In genomic region chr4:129250759-129251481, GRCm38 (mm10) we compare ENCODE assay signal across 9 mouse cellular contexts. TPM values are rescaled to one million over a fixed set of nuclear protein-coding genes. Genes with fewer than 3 reads are reported as not detected.
A peak's percentile ranks its signal among the peaks of the same experiment; 100 is the strongest.
DNase-seq lines count a peak whose midpoint lies in the region; ATAC-seq lines count a peak whose summit lies in the region.
"Had no signal": no experiment of that assay in that cellular context is flagged by ENCODE, and none has a peak within 500 bp of the region (broad histone marks: within the 10 kb centered on the region; RNA-seq: fewer than 3 reads in every experiment).

No protein-coding gene starts in this region.

- H3K4me3 ChIP-seq in heart, embryonic 12.5 days: no peak overlapping the region
- H3K4me3 ChIP-seq in forebrain, embryonic 15.5 days: no peak overlapping the region
- peak overlapping the region; percentile 14; the same call in 1 of the 2 replicates for H3K4me3 ChIP-seq in kidney, embryonic 16.5 days (ENCODE audit: low read length)

- H3K27me3 ChIP-seq in heart, embryonic 12.5 days (replicated peaks): peaks cover 93% of the 10 kb centered on the region
- peaks cover 45% of the 10 kb centered on the region for H3K27me3 ChIP-seq in forebrain, embryonic 15.5 days
- peaks cover 9% of the 10 kb centered on the region; the same call in 1 of the 2 replicates for H3K27me3 ChIP-seq in kidney, embryonic 16.5 days (ENCODE audit: insufficient read depth, low read length)
- H3K27me3 ChIP-seq: Patski had no signal

- H3K4me2 ChIP-seq in heart, embryonic 12.5 days: peak overlapping the region; percentile 49
- H3K4me2 ChIP-seq in forebrain, embryonic 15.5 days (replicated peaks): 0 out of 2 replicates have a peak overlapping the region, but pooled peaks have one; percentile 4
- H3K4me2 ChIP-seq in kidney, embryonic 16.5 days (replicated peaks; ENCODE audit: low read depth, low read length): peak overlapping the region; percentile 24

- no peak for DNase-seq in heart, adult 9 months (ENCODE audit: low spot score in 2 of 2)
- peak; percentile 73 for DNase-seq in lung, postnatal 36 days
- no peak for DNase-seq in layer of hippocampus, adult 8-10 months (ENCODE audit: low spot score in 2 of 2)
- no peak for DNase-seq in ovary, postnatal 14 days (ENCODE audit: low spot score)
- DNase-seq in spleen, postnatal 10 days (ENCODE audit: low spot score in 2 of 2): no peak

- no peak overlapping the region for H3K27ac ChIP-seq in heart, embryonic 12.5 days (ENCODE audit: poor library complexity, severe bottlenecking)
- H3K27ac ChIP-seq in forebrain, embryonic 15.5 days (replicated peaks): no peak overlapping the region
- peak overlapping the region; percentile 91 for H3K27ac ChIP-seq in kidney, embryonic 16.5 days (ENCODE audit: low read length)

- 19% methylated on average over 15 of the region's 15 CpGs for WGBS in heart, embryonic 12.5 days
- WGBS in forebrain, embryonic 15.5 days: 20% methylated on average over 15 of the region's 15 CpGs
- 22% methylated on average over 15 of the region's 15 CpGs for WGBS in kidney, embryonic 16.5 days

- H3K9me3 ChIP-seq in heart, embryonic 12.5 days (replicated peaks): no peaks in the 10 kb centered on the region
- H3K9me3 ChIP-seq in forebrain, embryonic 15.5 days: no peaks in the 10 kb centered on the region
- no peaks in the 10 kb centered on the region for H3K9me3 ChIP-seq in kidney, embryonic 16.5 days (ENCODE audit: low read length)

- H3K9ac ChIP-seq in heart, embryonic 12.5 days: 0 out of 2 replicates have a peak overlapping the region, but pooled peaks have one; percentile 9
- H3K9ac ChIP-seq in forebrain, embryonic 15.5 days (replicated peaks): no peak overlapping the region
- H3K9ac ChIP-seq in kidney, embryonic 16.5 days (replicated peaks; ENCODE audit: low read length): peak overlapping the region; percentile 57

- no peaks in the 10 kb centered on the region for H3K36me3 ChIP-seq in heart, embryonic 12.5 days
- no peaks in the 10 kb centered on the region for H3K36me3 ChIP-seq in forebrain, embryonic 15.5 days
- H3K36me3 ChIP-seq in kidney, embryonic 16.5 days (ENCODE audit: insufficient read depth, low read length): no peaks in the 10 kb centered on the region

- H3K4me1 ChIP-seq in heart, embryonic 12.5 days (replicated peaks): peaks cover 26% of the 10 kb centered on the region
- peaks cover 19% of the 10 kb centered on the region for H3K4me1 ChIP-seq in forebrain, embryonic 15.5 days
- peaks cover 44% of the 10 kb centered on the region for H3K4me1 ChIP-seq in kidney, embryonic 16.5 days (ENCODE audit: insufficient read depth, low read length)

- no peak for ATAC-seq in heart, embryonic 12.5 days (ENCODE audit: insufficient number of reproducible peaks, low FRiP score)
- ATAC-seq in forebrain, embryonic 15.5 days (replicated peaks): no peak
- ATAC-seq in kidney, embryonic 16.5 days (ENCODE audit: low FRiP score, low TSS enrichment): peak; percentile 76
- ATAC-seq: Patski had no signal

RNA-seq across cellular contexts. Expression of gene C77080, which starts 10.3 kb away (rescaled TPM):
- polyA plus RNA-seq in heart, embryonic 12.5 days (2016; fragmentation: Nextera tagmentation; extraction: Ambion mirVana): 1.2 and 1.6 TPM in 2 replicates
- 4.1 and 4.5 TPM in 2 replicates for polyA plus RNA-seq in forebrain, embryonic 15.5 days (2015; fragmentation: Nextera tagmentation; extraction: Ambion mirVana)
- 9.3 and 10.4 TPM in 2 replicates for polyA plus RNA-seq in kidney, embryonic 16.5 days (2015; fragmentation: Nextera tagmentation; extraction: Ambion mirVana)
- total RNA-seq in layer of hippocampus, adult 8-10 months (2022): 10 to 100 TPM; 10.1 to 12.6 (median 11.4) TPM

RNA-seq across cellular contexts. Expression of gene Sync, which starts 36.5 kb away (rescaled TPM):
- 1.1 and 1.3 TPM in 2 replicates for polyA plus RNA-seq in heart, embryonic 12.5 days (2016; fragmentation: Nextera tagmentation; extraction: Ambion mirVana)
- polyA plus RNA-seq in forebrain, embryonic 15.5 days (2015; fragmentation: Nextera tagmentation; extraction: Ambion mirVana): 0.13 and 0.36 TPM in 2 replicates
- polyA plus RNA-seq in kidney, embryonic 16.5 days (2015; fragmentation: Nextera tagmentation; extraction: Ambion mirVana): 1.2 and 1.3 TPM in 2 replicates
- 1 to 10 TPM in 3 of 4 experiments, under 1 TPM in 1; 0.63 to 2.2 (median 1.1) TPM for total RNA-seq in layer of hippocampus, adult 8-10 months (2022)
